ENCODE assay signal across 8 mouse cellular contexts in genomic region chr13:9198728-9199464, GRCm38 (mm10).
A peak's percentile ranks its signal among the peaks of the same experiment; 100 is the strongest.
DNase-seq lines count a peak whose midpoint lies in the region; ATAC-seq and TF ChIP-seq lines count a peak whose summit lies in the region.

No protein-coding gene starts in this region.

- no peak for TF ChIP-seq CTCF in hindbrain, postnatal 0 days (IDR thresholded peaks at IDR 0.05; ENCODE audit: low read depth)

- WGBS in hindbrain, postnatal 0 days = 38% methylated on average over 19 of the region's 19 CpGs

- H3K36me3 ChIP-seq in hindbrain, postnatal 0 days (ENCODE audit: insufficient read depth, low read length) = no peaks in the 10 kb centered on the region

- H3K4me2 ChIP-seq in hindbrain, postnatal 0 days (ENCODE audit: low read depth, low read length) = peak overlapping the region; percentile 25

- no peaks in the 10 kb centered on the region for H3K27me3 ChIP-seq in hindbrain, postnatal 0 days (ENCODE audit: insufficient read depth, low read length)

- H3K27ac ChIP-seq in hindbrain, postnatal 0 days = no peak overlapping the region

- H3K4me3 ChIP-seq in hindbrain, postnatal 0 days (ENCODE audit: low read length) = no peak overlapping the region

- H3K4me1 ChIP-seq in hindbrain, postnatal 0 days (ENCODE audit: insufficient read depth, low read length) = no peaks in the 10 kb centered on the region

- peak; percentile 83 for ATAC-seq in hindbrain, postnatal 0 days
- ATAC-seq in CD4-positive, CD25-positive, alpha-beta regulatory T cell, adult 4 months = no peak

- peak; percentile 42 for DNase-seq in adrenal gland, postnatal 10 days
- no peak for DNase-seq in adrenal gland, adult 8-10 months
- DNase-seq in ZHBTc4 (ENCODE audit: low read depth, low spot score) = peak; percentile 76
- peak; percentile 28 for DNase-seq in hindbrain, postnatal 0 days (ENCODE audit: low spot score)
- peak; percentile 43 for DNase-seq in lung, postnatal 10 days
- no peak for DNase-seq in thymus, postnatal 0 days (ENCODE audit: low spot score)
- no peak for DNase-seq in layer of hippocampus, adult 8-10 months (ENCODE audit: low spot score in 2 of 2)

- H3K9ac ChIP-seq in hindbrain, postnatal 0 days (replicated peaks; ENCODE audit: low read length) = no peak overlapping the region

- H3K9me3 ChIP-seq in hindbrain, postnatal 0 days (ENCODE audit: low read length) = no peaks in the 10 kb centered on the region

Comparison
In these comparisons a context has a peak if more than half of its experiments do, and no peak if none do; other contexts are left out.
1. DNase-seq: peak in adrenal gland, postnatal 10 days (single experiment), ZHBTc4 (single experiment), hindbrain, postnatal 0 days (single experiment) and lung, postnatal 10 days (single experiment); none in adrenal gland, adult 8-10 months (single experiment), thymus, postnatal 0 days (single experiment) and layer of hippocampus, adult 8-10 months (0 of 2).